ENCODE assay signal across 20 mouse cellular contexts in genomic region chr6:147738621-147739325, GRCm38 (mm10).
DNase-seq lines count a peak whose midpoint lies in the region; ATAC-seq and TF ChIP-seq lines count a peak whose summit lies in the region.
"Had no signal": no experiment of that assay in that cellular context is flagged by ENCODE, and none has a peak within 500 bp of the region (broad histone marks: within the 10 kb centered on the region; RNA-seq: fewer than 3 reads in every experiment).

No protein-coding gene starts in this region.

- H3K9me3 ChIP-seq in kidney, embryonic 16.5 days (ENCODE audit: low read length) = no peaks in the 10 kb centered on the region
- H3K9me3 ChIP-seq: embryonic facial prominence, embryonic 12.5 days; G1E; heart, embryonic 10.5 days had no signal

- ATAC-seq in kidney, embryonic 16.5 days (ENCODE audit: low FRiP score, low TSS enrichment) = no peak
- ATAC-seq: forebrain, embryonic 14.5 days had no signal

- peak; percentile 67 to 90 for DNase-seq in adrenal gland, adult (ENCODE audit: inconsistent age in 2 of 2, low spot score in 1 of 2)
- no peak for DNase-seq in adrenal gland, postnatal 4 days (ENCODE audit: low spot score in 2 of 2)
- DNase-seq in kidney, adult 2 months = peak; percentile 58
- peak; percentile 20 for DNase-seq in ovary, adult 18-20 months (ENCODE audit: low spot score)
- no peak for DNase-seq in ovary, postnatal 36 days (ENCODE audit: low spot score)
- DNase-seq in adrenal gland, postnatal 36 days = peak; percentile 59 to 78
- DNase-seq in adipocyte (ENCODE audit: low spot score) = no peak
- DNase-seq: cerebellum, adult 8-10 months; gastrocnemius, postnatal 14 days; liver; lung, embryonic 14.5 days; lung, postnatal 4 days; thymus, postnatal 36 days had no signal

- no peak overlapping the region for H3K9ac ChIP-seq in kidney, embryonic 16.5 days (replicated peaks; ENCODE audit: low read length)
- H3K9ac ChIP-seq: embryonic facial prominence, embryonic 12.5 days; lung, embryonic 14.5 days had no signal

- no peak overlapping the region for H3K4me3 ChIP-seq in kidney, adult 2 months (ENCODE audit: insufficient read depth, low read depth, low read length)
- no peak overlapping the region for H3K4me3 ChIP-seq in kidney, embryonic 16.5 days (ENCODE audit: low read length)
- H3K4me3 ChIP-seq: embryonic facial prominence, embryonic 12.5 days; erythroblast, embryonic 14.5 days; heart, embryonic 10.5 days had no signal

- H3K36me3 ChIP-seq in kidney, adult 2 months (ENCODE audit: control insufficient read depth, insufficient read depth, low read length) = no peaks in the 10 kb centered on the region
- H3K36me3 ChIP-seq in kidney, embryonic 16.5 days (ENCODE audit: insufficient read depth, low read length) = no peaks in the 10 kb centered on the region
- H3K36me3 ChIP-seq: embryonic facial prominence, embryonic 12.5 days; G1E; heart, embryonic 10.5 days had no signal

- H3K27ac ChIP-seq in kidney, adult 2 months (ENCODE audit: insufficient read depth, low read depth, low read length) = no peak overlapping the region
- H3K27ac ChIP-seq in kidney, embryonic 16.5 days (ENCODE audit: low read length) = no peak overlapping the region
- H3K27ac ChIP-seq: embryonic facial prominence, embryonic 12.5 days; heart, embryonic 10.5 days; kidney, postnatal 0 days had no signal

- no peak overlapping the region for H3K4me2 ChIP-seq in kidney, embryonic 16.5 days (replicated peaks; ENCODE audit: low read depth, low read length)
- H3K4me2 ChIP-seq: embryonic facial prominence, embryonic 12.5 days; lung, embryonic 14.5 days had no signal

- WGBS in kidney, adult 2 months = 80% methylated on average over 5 of the region's 5 CpGs
- WGBS in kidney, embryonic 16.5 days = 89% methylated on average over 5 of the region's 5 CpGs

- TF ChIP-seq POLR2A in kidney, adult 2 months (IDR thresholded peaks at IDR 0.05; ENCODE audit: low read depth, low read length) = no peak

- TF ChIP-seq CTCF in kidney, adult 2 months (conservative IDR thresholded peaks at IDR 0.05; ENCODE audit: insufficient read depth, insufficient read length, low read depth, low read length) = no peak

- no peaks in the 10 kb centered on the region for H3K27me3 ChIP-seq in kidney, adult 2 months (replicated peaks; ENCODE audit: control insufficient read depth, insufficient read depth, low read length)
- H3K27me3 ChIP-seq in kidney, embryonic 16.5 days (ENCODE audit: insufficient read depth, low read length) = no peaks in the 10 kb centered on the region
- H3K27me3 ChIP-seq: embryonic facial prominence, embryonic 12.5 days had no signal

- H3K4me1 ChIP-seq in kidney, adult 2 months (ENCODE audit: control insufficient read depth, insufficient read depth, low read length) = no peaks in the 10 kb centered on the region
- H3K4me1 ChIP-seq in kidney, embryonic 16.5 days (ENCODE audit: insufficient read depth, low read length) = no peaks in the 10 kb centered on the region

Comparison
In these comparisons a context has a peak if more than half of its experiments do, and no peak if none do; other contexts are left out.
1. DNase-seq: peak in adrenal gland, adult (2 of 2), kidney, adult 2 months (single experiment), ovary, adult 18-20 months (single experiment) and adrenal gland, postnatal 36 days (2 of 2); none in adrenal gland, postnatal 4 days (0 of 2), ovary, postnatal 36 days (single experiment) and adipocyte (single experiment).